Mouse (Mus musculus) left cerebral cortex, adult 9 months (tissue): ENCODE measurements around the gene Tle4.

Experiments
- DNase-seq, 2 experiments: peaks; one replicate each; pipeline ENCODE4 v3.0.0; 2022; ENCODE audit warnings: low spot score in 2 of 2

Tle4 gene

GRCm38 (mm10) chr19:14466020-14466419 is 131.8 kb downstream of the Tle4 start:
- DNase-seq, result no peak

- DNase-seq, result peak in 1 of 2 experiments; percentile 24
Observed at GRCm38 (mm10) chr19:14463281-14464079, 134.4 kb downstream of the Tle4 start.

DNA sequence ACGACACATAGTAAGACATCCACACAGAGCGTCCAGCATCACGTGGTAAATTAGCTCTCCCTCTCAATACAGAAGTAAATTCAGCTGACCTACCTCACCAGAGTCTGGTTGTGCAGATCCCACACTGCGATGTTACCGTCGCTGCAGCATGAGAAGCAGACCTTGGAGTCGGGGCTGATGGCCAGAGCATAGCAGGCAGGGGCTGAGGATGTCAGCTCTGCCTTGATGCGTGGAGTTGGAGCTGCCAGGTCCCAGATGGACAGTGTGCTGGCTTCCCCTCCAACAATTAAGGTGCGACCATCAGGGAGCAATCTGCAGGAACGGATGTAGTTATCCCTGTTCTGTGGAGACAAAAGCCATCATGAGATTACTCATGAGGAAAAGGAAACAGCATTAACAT is 144.4 kb downstream of the Tle4 start:
- no peak for DNase-seq

DNA sequence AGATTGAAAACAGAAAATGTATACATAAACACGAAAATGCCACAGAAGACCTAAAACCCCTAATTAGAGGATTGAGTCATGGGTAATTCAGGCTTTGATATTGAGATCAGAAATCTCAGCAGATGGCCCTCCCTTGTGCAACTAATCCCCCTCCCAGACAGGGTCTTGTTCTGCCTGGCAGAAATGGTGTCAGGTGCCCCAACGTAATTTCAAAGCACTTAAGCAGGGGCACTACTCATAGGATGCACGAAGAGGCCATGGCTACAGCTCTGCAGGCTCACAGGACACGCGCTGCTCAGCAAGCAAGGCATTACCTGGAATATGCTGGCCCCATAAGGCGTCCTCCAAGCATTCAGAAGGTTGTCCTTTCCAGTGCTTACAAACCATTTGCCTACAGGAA is 146.5 kb downstream of the Tle4 start:
- DNase-seq, result no peak

DNA sequence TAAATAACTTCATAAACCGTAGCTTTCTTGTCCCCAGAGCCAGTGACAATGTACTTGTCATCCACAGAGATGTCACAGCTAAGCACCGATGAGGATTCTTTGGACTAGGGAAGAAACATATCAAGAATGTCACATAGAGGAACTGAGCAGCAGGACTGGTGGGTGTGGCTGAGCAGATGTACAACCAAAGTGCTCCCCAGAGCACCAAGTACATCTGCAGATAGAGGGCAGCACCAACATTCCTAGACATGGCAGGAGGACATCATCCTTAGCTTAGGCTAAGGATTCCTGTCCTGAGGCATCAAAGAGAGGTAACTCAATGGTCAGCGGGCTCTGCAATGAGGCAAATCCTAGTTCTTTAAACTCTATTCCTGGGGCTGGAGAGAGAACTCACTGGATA is 148.1 kb downstream of the Tle4 start:
- DNase-seq, result no peak

DNA sequence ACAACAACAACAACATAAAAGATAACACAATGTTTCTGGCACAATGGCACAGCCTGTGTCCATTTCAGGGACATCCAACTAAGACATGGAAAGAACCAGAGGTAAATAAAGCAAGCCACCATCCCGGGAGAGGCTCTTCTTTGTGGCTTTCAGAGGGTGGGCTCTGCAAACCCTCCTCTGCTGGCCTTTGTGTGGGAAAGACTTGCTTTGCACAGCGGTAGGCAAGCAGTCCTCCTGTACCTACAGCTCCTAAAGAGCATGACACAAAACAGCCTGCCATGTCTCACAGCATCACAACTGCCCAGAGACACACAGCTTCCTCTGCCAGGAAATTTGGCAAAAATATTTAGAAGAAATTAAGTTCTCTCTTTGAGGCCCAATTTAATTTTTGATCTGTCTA is 149.3 kb downstream of the Tle4 start:
- no peak for DNase-seq

DNA sequence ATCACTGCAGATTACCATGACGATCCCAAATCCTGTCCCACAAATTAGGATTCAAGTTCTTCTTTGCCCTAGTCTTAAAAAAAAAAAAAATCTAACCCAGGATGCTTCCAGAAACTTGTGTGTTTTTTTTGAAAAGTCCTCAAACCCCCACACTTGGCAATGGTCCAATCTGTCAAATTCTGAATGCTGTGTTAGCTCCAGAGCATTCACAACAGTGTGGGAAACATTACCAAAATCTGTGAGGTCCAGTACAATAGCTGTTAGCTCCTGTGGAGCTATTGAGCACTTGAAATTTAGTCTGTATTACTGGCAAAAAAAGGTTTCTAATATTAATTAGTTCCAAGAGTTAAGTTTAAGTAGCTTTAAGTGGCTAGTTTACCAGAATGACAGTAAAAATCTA is 150.4 kb downstream of the Tle4 start:
- DNase-seq, result no peak

DNA sequence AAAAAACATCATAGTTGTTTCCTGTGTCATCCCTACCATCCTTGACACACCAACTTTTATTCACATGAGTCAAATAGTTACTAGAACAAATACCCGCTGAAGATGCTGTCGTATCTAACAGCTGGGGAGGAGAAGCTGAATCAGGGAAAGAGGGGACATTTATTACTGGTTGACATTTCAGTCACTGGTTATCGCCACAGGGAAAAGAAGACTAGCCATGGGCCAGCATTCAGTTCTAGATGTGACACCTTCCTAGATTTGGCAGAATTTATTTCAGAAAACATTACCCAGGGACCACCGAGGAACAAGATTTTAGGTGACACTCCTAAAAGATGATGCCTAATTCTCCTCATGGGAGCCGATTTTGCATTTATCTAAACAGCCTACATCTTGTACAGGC is 156.0 kb downstream of the Tle4 start:
- no peak for DNase-seq

DNA sequence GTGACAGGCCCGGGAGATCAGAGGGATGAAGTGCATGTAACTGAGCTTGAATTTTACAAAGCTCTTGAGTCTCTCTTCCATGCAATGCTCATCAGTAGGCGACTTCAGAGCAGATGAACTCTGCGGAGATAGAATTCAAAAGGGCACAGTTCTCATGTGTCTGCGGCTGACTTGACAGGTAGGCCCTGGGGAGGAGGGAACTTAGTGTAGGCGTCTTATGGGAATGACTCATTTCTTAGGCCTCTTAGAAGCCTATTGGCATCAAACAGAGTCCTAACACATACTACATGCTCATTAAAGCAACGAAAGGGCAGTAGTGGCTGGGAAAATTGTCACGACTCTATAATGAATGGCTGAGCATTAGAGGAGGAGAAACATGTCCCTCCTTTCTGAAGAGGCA is 160.6 kb downstream of the Tle4 start:
- DNase-seq, result no peak

DNA sequence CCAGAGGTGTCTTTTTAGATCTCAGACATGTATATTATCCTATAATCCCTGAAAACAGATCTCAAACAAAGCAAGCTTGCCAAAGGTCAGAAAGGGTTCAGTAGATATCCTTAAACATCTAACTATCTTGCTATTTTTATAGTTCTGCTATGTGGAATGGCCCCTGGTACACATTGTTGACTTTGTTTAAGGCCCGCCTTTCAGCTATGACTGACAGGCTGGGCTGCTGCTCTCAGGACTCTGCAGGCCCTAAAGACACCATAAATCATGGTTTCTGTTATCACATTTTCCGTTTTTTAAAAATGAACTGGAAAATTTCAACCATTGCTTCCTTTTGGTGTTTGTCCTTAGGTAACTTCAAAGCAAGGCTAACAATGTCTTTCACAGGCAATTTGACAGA is 161.3 kb downstream of the Tle4 start:
- no peak for DNase-seq

DNA sequence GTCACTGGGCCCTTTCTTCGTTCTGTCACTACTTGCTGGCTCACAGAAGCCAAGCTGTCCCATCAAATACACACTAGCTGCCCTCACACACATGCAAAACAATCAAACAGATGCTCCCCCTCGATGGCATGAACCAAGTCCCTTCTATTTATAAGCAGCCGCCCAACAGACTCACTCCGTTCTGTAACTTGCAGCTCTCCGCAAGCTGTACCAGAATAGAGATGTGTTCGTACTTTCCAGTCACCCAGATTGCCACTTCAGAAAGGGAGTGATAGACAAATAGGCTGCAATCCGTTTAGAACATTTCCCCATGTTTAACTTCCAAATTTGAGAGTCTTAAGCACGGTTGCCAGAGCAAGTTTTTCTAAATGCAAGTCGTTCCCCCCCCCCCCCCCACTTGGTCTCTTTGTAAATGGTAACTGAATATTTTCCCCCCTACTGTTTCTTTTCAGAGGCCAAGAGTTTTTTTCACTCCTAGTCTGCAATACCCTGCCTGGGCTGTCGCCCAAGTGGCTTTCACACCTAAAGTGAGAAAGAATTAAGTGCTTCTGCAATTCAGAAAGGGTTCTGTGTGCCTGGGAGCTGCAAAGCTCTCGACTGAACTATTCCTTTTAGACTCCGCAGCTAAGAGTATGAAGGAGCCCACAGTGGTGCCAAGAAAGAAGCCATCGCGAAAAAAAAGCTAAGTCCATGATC is 162.0 kb downstream of the Tle4 start:
- DNase-seq, result peak; percentile 44 to 67

DNA sequence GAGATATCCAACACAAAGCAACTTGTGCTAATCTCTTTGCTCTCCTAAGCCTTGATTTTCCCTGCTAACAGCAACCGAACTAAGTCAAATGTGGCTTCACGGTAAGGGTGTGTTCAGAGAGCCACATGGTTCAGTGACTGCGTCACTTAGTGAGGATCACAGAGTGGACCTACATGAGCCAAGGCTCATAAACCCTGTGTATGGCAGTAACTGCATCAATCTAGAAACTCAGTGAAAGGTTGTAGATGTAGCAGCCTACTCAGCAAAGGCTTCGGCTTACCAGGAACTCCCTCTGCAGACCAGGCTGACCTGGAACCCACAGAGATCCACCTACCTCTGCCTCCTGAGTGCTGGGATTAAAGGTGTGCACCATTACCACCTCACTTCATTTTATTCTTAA is 164.0 kb downstream of the Tle4 start:
- DNase-seq, result no peak

GRCm38 (mm10) chr19:14432436-14432835 is 165.4 kb downstream of the Tle4 start:
- no peak for DNase-seq

- no peak for DNase-seq
Observed at GRCm38 (mm10) chr19:14426920-14427319, 170.9 kb downstream of the Tle4 start.

- no peak for DNase-seq
Observed at GRCm38 (mm10) chr19:14426244-14426868, 171.5 kb downstream of the Tle4 start.

DNA sequence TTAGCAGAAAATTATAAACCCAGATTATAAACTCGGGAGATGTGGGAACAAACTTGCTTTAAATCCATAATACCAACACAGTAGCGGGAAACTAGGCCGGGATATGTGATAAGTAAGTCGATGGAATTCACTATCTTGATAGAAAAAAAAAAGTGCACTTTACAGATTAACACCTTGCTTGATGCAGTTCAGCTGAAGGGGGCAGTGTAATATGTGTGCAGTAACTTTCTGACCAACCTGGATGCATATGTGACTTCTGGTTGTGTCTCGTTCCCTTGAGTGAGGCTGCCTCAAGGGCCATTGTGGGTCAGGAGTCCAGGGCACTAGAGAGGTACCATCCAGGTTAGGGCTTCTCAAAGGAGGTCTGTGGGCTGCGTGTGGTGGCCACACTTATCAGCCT is 172.7 kb downstream of the Tle4 start:
- DNase-seq, result no peak

- no peak for DNase-seq
Observed at GRCm38 (mm10) chr19:14424016-14424964, 173.6 kb downstream of the Tle4 start.

- peak; percentile 18 to 39 for DNase-seq
Observed at GRCm38 (mm10) chr19:14421691-14422090, 176.2 kb downstream of the Tle4 start.

- no peak for DNase-seq
Observed at GRCm38 (mm10) chr19:14419886-14420285, 178.0 kb downstream of the Tle4 start.

DNA sequence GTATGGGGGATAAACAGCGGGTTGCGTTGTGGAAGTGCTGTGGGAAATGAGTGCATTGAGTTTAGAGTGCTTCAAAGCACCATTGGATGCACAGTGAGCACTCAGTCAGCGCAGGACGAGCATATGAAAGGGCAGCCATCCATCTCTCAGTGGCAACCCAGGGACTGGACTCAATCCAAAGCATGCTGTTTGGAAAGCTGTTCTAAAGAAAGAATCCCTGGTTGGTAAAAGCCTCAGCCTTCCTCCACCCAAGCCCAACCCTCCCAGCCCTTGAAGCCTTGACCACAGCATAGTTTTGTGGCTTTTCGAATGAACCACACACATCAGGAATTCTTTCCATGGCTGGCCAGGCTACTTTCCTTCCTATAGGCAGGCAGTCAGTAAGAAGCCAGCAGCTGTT is 181.0 kb downstream of the Tle4 start:
- DNase-seq, result no peak

GRCm38 (mm10) chr19:14415996-14416395 is 181.9 kb downstream of the Tle4 start:
- DNase-seq, result no peak

GRCm38 (mm10) chr19:14414957-14415356 is 182.9 kb downstream of the Tle4 start:
- DNase-seq, result no peak
